Mouse (Mus musculus): ENCODE measurements at regions not wholly inside any gene's neighbourhood (a gene's known extent, or its start where the extent isn't known, plus 50 kb on each side); places are given as distances from the start of the nearest gene placed in this dataset.

GRCm38 (mm10) chr9:91547051-91547450, 181.4 kb upstream of the Zic1 start:
- no peak for DNase-seq

GRCm38 (mm10) chr9:91545402-91545801, 179.8 kb upstream of the Zic1 start:
- DNase-seq = no peak

- DNase-seq = no peak
Observed at GRCm38 (mm10) chr9:91528838-91529475, 163.3 kb upstream of the Zic1 start.

- DNase-seq = no peak
Observed at GRCm38 (mm10) chr9:91528388-91528787, 162.8 kb upstream of the Zic1 start.

GRCm38 (mm10) chr9:91520521-91520920, 154.9 kb upstream of the Zic1 start:
- no peak for DNase-seq

GRCm38 (mm10) chr9:91509672-91510071, 144.1 kb upstream of the Zic1 start:
- no peak for DNase-seq

GRCm38 (mm10) chr9:91503657-91504329, 138.2 kb upstream of the Zic1 start:
- no peak for DNase-seq

- no peak for DNase-seq
Observed at GRCm38 (mm10) chr9:91476596-91476995, 111.0 kb upstream of the Zic1 start.

GRCm38 (mm10) chr9:91462713-91463425, 97.3 kb upstream of the Zic1 start:
- no peak for DNase-seq

- no peak for DNase-seq
Observed at GRCm38 (mm10) chr9:91459921-91460320, 94.3 kb upstream of the Zic1 start.

GRCm38 (mm10) chr9:91456843-91457242, 91.2 kb upstream of the Zic1 start:
- no peak for DNase-seq

- no peak for DNase-seq
Observed at GRCm38 (mm10) chr9:91456253-91456823, 90.7 kb upstream of the Zic1 start.

- no peak for DNase-seq
Observed at GRCm38 (mm10) chr9:91439106-91439505, 73.5 kb upstream of the Zic1 start.
